Mouse (Mus musculus) liver, postnatal 0 days (tissue): ENCODE results near the gene Ctbp2.

Source experiments
- CTCF ChIP-seq: sonication (generic); IDR thresholded peaks from 2 replicates; pipeline ENCODE4 v1.5.1; 2016; ENCODE audit warnings: antibody characterized with exemption, low read depth
- EP300 ChIP-seq: IDR thresholded peaks from 2 replicates; pipeline ENCODE4 v1.6.1; 2016; ENCODE audit warnings: antibody characterized with exemption, low read depth, mild to moderate bottlenecking

- no peak for TF ChIP-seq CTCF
- no peak for TF ChIP-seq EP300
Measured at GRCm38 (mm10) chr7:133001388-133001787, 122.8 kb downstream of the Ctbp2 start.
